Mouse (Mus musculus): ENCODE results near the gene Ctr9.

The Ctr9 gene

DNA sequence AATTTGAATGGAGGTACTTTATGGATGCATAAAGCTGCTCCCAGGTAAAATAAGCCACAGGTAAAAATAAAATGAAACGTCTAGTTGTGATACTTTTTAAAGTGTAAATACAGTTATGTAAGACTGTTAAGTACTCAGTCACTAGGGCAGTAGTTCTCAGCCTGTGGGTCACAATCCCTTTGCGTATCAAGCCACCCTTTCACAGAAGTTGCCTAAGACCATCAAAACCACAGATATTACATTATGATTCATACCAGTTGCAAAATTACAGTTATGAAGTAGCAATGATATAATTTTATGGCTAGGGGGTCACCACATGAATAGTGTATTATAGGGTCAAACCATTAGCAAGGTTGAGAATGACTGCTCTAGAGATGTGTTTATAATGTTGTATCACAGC, 66.4 kb downstream of the Ctr9 start:
- no peak for DNase-seq (ENCODE audit: extremely low spot score, low read depth, low spot score)

DNA sequence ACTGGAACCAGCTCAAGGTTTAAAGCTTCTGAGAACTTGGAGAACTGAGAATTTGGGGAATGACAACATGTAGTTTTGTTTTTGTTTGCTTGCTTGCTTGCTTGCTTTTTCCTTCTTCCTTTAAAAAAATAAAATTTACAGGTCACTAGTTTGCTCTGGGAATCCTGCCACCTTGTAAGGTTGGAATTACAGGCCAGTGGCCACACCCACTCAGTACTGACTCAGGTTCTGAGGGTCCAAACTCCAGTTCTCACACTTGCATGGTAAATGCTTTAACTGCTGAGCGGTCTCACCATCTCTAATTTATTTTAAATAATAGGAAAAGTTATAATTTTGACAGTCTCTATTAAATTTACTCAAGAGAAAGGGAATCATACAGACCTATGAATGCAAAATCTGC, 69.4 kb downstream of the Ctr9 start:
- no peak for DNase-seq (ENCODE audit: extremely low spot score, low read depth, low spot score)
